ENCODE assay signal across 21 mouse cellular contexts in the genomic region with DNA sequence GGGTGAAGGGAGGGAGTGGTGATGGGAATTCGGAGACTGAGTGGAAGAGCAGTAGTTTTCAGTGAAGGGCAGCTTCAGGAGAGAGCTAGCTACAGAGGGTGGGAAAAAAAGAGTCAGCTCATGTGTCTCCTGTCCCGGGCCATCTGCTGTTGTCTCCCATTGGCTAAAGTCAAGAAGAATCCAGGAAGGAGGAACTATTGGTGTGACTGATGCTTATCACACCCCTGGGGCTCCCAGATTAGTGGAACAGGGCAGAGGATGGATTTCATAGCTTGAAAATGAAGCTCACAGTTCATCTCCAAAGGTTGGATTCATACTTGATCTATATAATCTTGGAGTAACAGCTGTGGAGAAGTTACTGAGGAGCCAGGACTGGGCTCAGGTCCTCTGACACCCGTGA. TPM values are rescaled to one million over a fixed set of nuclear protein-coding genes. Genes with fewer than 3 reads are reported as not detected.
A peak's percentile ranks its signal among the peaks of the same experiment; 100 is the strongest.
DNase-seq lines count a peak whose midpoint lies in the region; ATAC-seq and TF ChIP-seq lines count a peak whose summit lies in the region.
"Had no signal": no experiment of that assay in that cellular context is flagged by ENCODE, and none has a peak within 500 bp of the region (broad histone marks: within the 10 kb centered on the region; RNA-seq: fewer than 3 reads in every experiment).

No protein-coding gene starts in this region.

- no peak for ATAC-seq in hindbrain, embryonic 14.5 days (ENCODE audit: low FRiP score)
- ATAC-seq: activated CD4-positive, CD25-positive, alpha-beta regulatory T cell, adult 4 months; CD4-positive, CD25-positive, alpha-beta regulatory T cell, adult 4 months; Patski had no signal

- H3K4me3 ChIP-seq in cerebellum, adult 2 months (replicated peaks; ENCODE audit: insufficient read depth, low read depth, low read length): no peak overlapping the region
- no peak overlapping the region for H3K4me3 ChIP-seq in hindbrain, embryonic 10.5 days
- H3K4me3 ChIP-seq in hindbrain, embryonic 14.5 days (replicated peaks; ENCODE audit: low read length): no peak overlapping the region
- H3K4me3 ChIP-seq: embryonic facial prominence, embryonic 10.5 days; embryonic facial prominence, embryonic 12.5 days; forebrain, embryonic 13.5 days; forebrain, embryonic 15.5 days had no signal

- H3K36me3 ChIP-seq in hindbrain, embryonic 10.5 days: no peaks in the 10 kb centered on the region
- H3K36me3 ChIP-seq in hindbrain, embryonic 14.5 days (replicated peaks; ENCODE audit: control insufficient read depth, insufficient read depth): no peaks in the 10 kb centered on the region
- H3K36me3 ChIP-seq: embryonic facial prominence, embryonic 10.5 days; embryonic facial prominence, embryonic 12.5 days; forebrain, embryonic 15.5 days; G1E had no signal

- 36% methylated on average over 3 of the region's 3 CpGs for WGBS in cerebellum, adult 2 months
- WGBS in hindbrain, embryonic 10.5 days: 68% methylated on average over 3 of the region's 3 CpGs
- 80% methylated on average over 3 of the region's 3 CpGs for WGBS in hindbrain, embryonic 14.5 days

- peaks cover 30% of the 10 kb centered on the region for H3K4me1 ChIP-seq in cerebellum, adult 2 months (ENCODE audit: control insufficient read depth, insufficient read depth, low read length)
- peaks cover 14% of the 10 kb centered on the region for H3K4me1 ChIP-seq in hindbrain, embryonic 10.5 days (replicated peaks)
- H3K4me1 ChIP-seq in hindbrain, embryonic 14.5 days (replicated peaks; ENCODE audit: control insufficient read depth, insufficient read depth, low read length): peaks cover 8% of the 10 kb centered on the region; the same call in 1 of the 2 replicates

- no peaks in the 10 kb centered on the region for H3K9me3 ChIP-seq in hindbrain, embryonic 10.5 days
- H3K9me3 ChIP-seq in hindbrain, embryonic 14.5 days (ENCODE audit: control insufficient read depth, low read length): no peaks in the 10 kb centered on the region
- H3K9me3 ChIP-seq: embryonic facial prominence, embryonic 10.5 days; embryonic facial prominence, embryonic 12.5 days; forebrain, embryonic 13.5 days; forebrain, embryonic 15.5 days had no signal

- DNase-seq in cerebellum, adult 2 months: peak in 1 of 2 experiments; percentile 52
- DNase-seq in cerebellum, adult 18-20 months: no peak
- peak; percentile 39 to 52 for DNase-seq in cerebellum, postnatal 25 days
- no peak for DNase-seq in cerebellum, adult 9-11 months
- no peak for DNase-seq in hindbrain, embryonic 10.5 days (ENCODE audit: low spot score)
- no peak for DNase-seq in hindbrain, embryonic 14.5 days (ENCODE audit: low spot score)
- no peak for DNase-seq in ovary, postnatal 10 days (ENCODE audit: low spot score)
- DNase-seq: adrenal gland, adult 8-10 months; adrenal gland, postnatal 14 days; adrenal gland, postnatal 36 days; B cell, adult 2 months; forebrain, postnatal 0 days had no signal

- H3K27ac ChIP-seq in cerebellum, adult 2 months (ENCODE audit: insufficient read depth, low read length): peak overlapping the region; percentile 78
- peak overlapping the region; percentile 12; the same call in 1 of the 2 replicates for H3K27ac ChIP-seq in hindbrain, embryonic 10.5 days
- no peak overlapping the region for H3K27ac ChIP-seq in hindbrain, embryonic 14.5 days
- H3K27ac ChIP-seq: embryonic facial prominence, embryonic 10.5 days; embryonic facial prominence, embryonic 12.5 days; forebrain, embryonic 13.5 days; forebrain, embryonic 15.5 days had no signal

- H3K9ac ChIP-seq in hindbrain, embryonic 14.5 days: no peak overlapping the region
- H3K9ac ChIP-seq: embryonic facial prominence, embryonic 12.5 days; forebrain, embryonic 13.5 days; forebrain, embryonic 15.5 days; forebrain, postnatal 0 days had no signal

- H3K4me2 ChIP-seq in hindbrain, embryonic 14.5 days (replicated peaks): no peak overlapping the region
- H3K4me2 ChIP-seq: embryonic facial prominence, embryonic 12.5 days; forebrain, embryonic 13.5 days; forebrain, embryonic 15.5 days had no signal

- H3K27me3 ChIP-seq in cerebellum, adult 2 months (ENCODE audit: control insufficient read depth, insufficient read depth, low read length): no peaks in the 10 kb centered on the region
- H3K27me3 ChIP-seq in hindbrain, embryonic 10.5 days (ENCODE audit: insufficient read depth, poor library complexity, severe bottlenecking): no peaks in the 10 kb centered on the region
- no peaks in the 10 kb centered on the region for H3K27me3 ChIP-seq in hindbrain, embryonic 14.5 days (ENCODE audit: control insufficient read depth, insufficient read depth, low read length)
- H3K27me3 ChIP-seq: CH12.LX; embryonic facial prominence, embryonic 12.5 days; forebrain, embryonic 13.5 days; forebrain, embryonic 15.5 days; Patski had no signal

- TF ChIP-seq CTCF in cerebellum, adult 2 months (IDR thresholded peaks at IDR 0.05; ENCODE audit: borderline replicate concordance, insufficient read depth, low read depth, low read length): no peak

- no peak for TF ChIP-seq POLR2A in cerebellum, adult 2 months (IDR thresholded peaks at IDR 0.05; ENCODE audit: borderline replicate concordance, insufficient read depth, low read length)

RNA-seq across cellular contexts. Expression of a gene that starts 13.6 kb away (rescaled TPM):
- not detected in 2 replicates for polyA plus RNA-seq in cerebellum, adult 2 months (2012; rRNA removed)
- 0.42 and 0.46 TPM in 2 replicates for polyA plus RNA-seq in hindbrain, embryonic 10.5 days (2016; fragmentation: Nextera tagmentation; extraction: Ambion mirVana)
- polyA plus RNA-seq in hindbrain, embryonic 14.5 days (2014; fragmentation: Nextera tagmentation; extraction: Ambion mirVana): 0.19 TPM in 1 of 2 replicates, not detected in the other
- polyA plus RNA-seq: activated CD4-positive, CD25-positive, alpha-beta regulatory T cell, adult 4 months; CD4-positive, CD25-positive, alpha-beta regulatory T cell, adult 4 months; G1E; Patski had no signal

Comparison
In these comparisons a context has a peak if more than half of its experiments do, and no peak if none do; other contexts are left out.
1. DNase-seq: peak in cerebellum, postnatal 25 days (2 of 2); none in cerebellum, adult 18-20 months (0 of 2), cerebellum, adult 9-11 months (single experiment), hindbrain, embryonic 10.5 days (single experiment), hindbrain, embryonic 14.5 days (single experiment) and ovary, postnatal 10 days (single experiment).